Mouse (Mus musculus): ENCODE results near the gene Csf3.
"Not testable (repeated sequence)": the region's sequence is repeated elsewhere in the genome, so short reads cannot be mapped to it uniquely, and the experiment has no call there.

Gene Csf3

GRCm38 (mm10) chr11:98701213-98701670, at the start of gene Csf3:
TSS of gene Csf3 (plus strand) at chr11:98701263.
- DNase-seq (ENCODE audit: low spot score) = no peak

- DNase-seq (ENCODE audit: low spot score) = peak; percentile 44
These were observed 46.0 kb upstream of the Csf3 start for GRCm38 (mm10) chr11:98655076-98655475.

GRCm38 (mm10) chr11:98660517-98660916, 40.5 kb upstream of the Csf3 start:
- DNase-seq (ENCODE audit: low spot score) = peak; percentile 36

- no peak for DNase-seq (ENCODE audit: low spot score)
These were observed 37.0 kb upstream of the Csf3 start, which contains the start of gene Gsdma for GRCm38 (mm10) chr11:98664091-98664490. TSS of gene Gsdma (plus strand) at chr11:98664351.

GRCm38 (mm10) chr11:98668984-98669383, 32.1 kb upstream of the Csf3 start:
- DNase-seq (ENCODE audit: low spot score) = no peak

GRCm38 (mm10) chr11:98671284-98671815, 29.7 kb upstream of the Csf3 start:
- no peak for DNase-seq (ENCODE audit: low spot score)

GRCm38 (mm10) chr11:98671857-98672256, 29.2 kb upstream of the Csf3 start:
- DNase-seq (ENCODE audit: low spot score) = peak; percentile 54

GRCm38 (mm10) chr11:98672482-98672881, 28.6 kb upstream of the Csf3 start:
- DNase-seq (ENCODE audit: low spot score) = no peak

- DNase-seq (ENCODE audit: low spot score) = peak; percentile 59
These were observed 27.9 kb upstream of the Csf3 start for GRCm38 (mm10) chr11:98673136-98673535.

GRCm38 (mm10) chr11:98675829-98676363, 25.2 kb upstream of the Csf3 start:
- DNase-seq (ENCODE audit: low spot score) = no peak

- no peak for DNase-seq (ENCODE audit: low spot score)
These were observed 21.0 kb upstream of the Csf3 start for GRCm38 (mm10) chr11:98680023-98680422.

- DNase-seq (ENCODE audit: low spot score) = not testable (repeated sequence)
These were observed 20.5 kb upstream of the Csf3 start for GRCm38 (mm10) chr11:98680595-98680994.

GRCm38 (mm10) chr11:98681186-98681585, 19.9 kb upstream of the Csf3 start:
- no peak for DNase-seq (ENCODE audit: low spot score)

GRCm38 (mm10) chr11:98681786-98682745, 19.0 kb upstream of the Csf3 start, which contains the start of gene Psmd3:
TSS of gene Psmd3 (plus strand) at chr11:98682554.
- DNase-seq (ENCODE audit: low spot score) = peak; percentile 95

- no peak for DNase-seq (ENCODE audit: low spot score)
These were observed 18.3 kb upstream of the Csf3 start for GRCm38 (mm10) chr11:98682811-98683210.

GRCm38 (mm10) chr11:98685642-98686041, 15.4 kb upstream of the Csf3 start:
- DNase-seq (ENCODE audit: low spot score) = no peak

- no peak for DNase-seq (ENCODE audit: low spot score)
These were observed 14.1 kb upstream of the Csf3 start for GRCm38 (mm10) chr11:98686976-98687375.

- DNase-seq (ENCODE audit: low spot score) = no peak
These were observed 13.1 kb upstream of the Csf3 start for GRCm38 (mm10) chr11:98688009-98688408.

- no peak for DNase-seq (ENCODE audit: low spot score)
These were observed 7.9 kb upstream of the Csf3 start for GRCm38 (mm10) chr11:98693201-98693600.

GRCm38 (mm10) chr11:98693746-98694145, 7.3 kb upstream of the Csf3 start:
- no peak for DNase-seq (ENCODE audit: low spot score)

GRCm38 (mm10) chr11:98694301-98694700, 6.8 kb upstream of the Csf3 start:
- no peak for DNase-seq (ENCODE audit: low spot score)

- DNase-seq (ENCODE audit: low spot score) = no peak
These were observed 5.7 kb upstream of the Csf3 start for GRCm38 (mm10) chr11:98695408-98695807.

Data from urinary bladder, postnatal 14 days (tissue).